Mouse (Mus musculus): ENCODE measurements at regions not wholly inside any gene's neighbourhood (a gene's known extent, or its start where the extent isn't known, plus 50 kb on each side); places are given as distances from the start of the nearest gene placed in this dataset.

GRCm38 (mm10) chr2:105454353-105454752 is 55.2 kb upstream of the Rcn1 start:
- intact Hi-C loops (cut with DNase I), result no loop called here

DNA sequence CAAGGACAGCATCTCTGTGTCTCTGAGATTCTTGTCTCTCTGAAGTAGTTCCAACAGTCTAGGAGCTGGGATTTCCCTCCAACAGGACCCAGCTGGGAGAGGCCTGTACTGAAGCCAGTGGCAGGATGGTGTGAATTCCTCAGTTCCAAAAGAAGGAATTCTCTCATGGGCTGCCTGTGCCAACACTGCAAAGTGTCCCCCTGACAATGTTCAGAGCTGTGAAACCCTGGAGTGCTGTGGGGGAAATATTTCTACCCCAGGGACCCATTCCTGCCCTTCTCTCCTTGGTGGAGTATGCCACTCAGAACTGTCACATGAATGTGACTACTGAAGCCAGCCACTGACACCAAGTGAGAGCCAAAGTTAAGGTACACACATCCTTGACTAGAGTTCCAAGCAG is 55.7 kb upstream of the Rcn1 start:
- intact Hi-C loops (cut with DNase I), result no loop called here

More at GRCm38 (mm10) chr2:105454353-105454752, 55.2 kb upstream of the Rcn1 start:
- DNase-seq (ENCODE audit: low spot score), result no peak

GRCm38 (mm10) chr2:105458643-105459042 is 59.5 kb upstream of the Rcn1 start:
- intact Hi-C loops (cut with DNase I), result no loop called here
- no peak for DNase-seq (ENCODE audit: low spot score)

More for the DNA sequence above, 55.7 kb upstream of the Rcn1 start:
- no peak for DNase-seq (ENCODE audit: low spot score)

GRCm38 (mm10) chr2:105459512-105459911 is 60.4 kb upstream of the Rcn1 start:
- intact Hi-C loops (cut with DNase I), result no loop called here

GRCm38 (mm10) chr2:105465630-105466029 is 66.5 kb upstream of the Rcn1 start:
- intact Hi-C loops (cut with DNase I), result loop anchor here (5.0 to 10.0 kb wide), 2 partner anchors 522 to 729 kb away; no protein-coding TSS in a partner anchor
- no peak for DNase-seq (ENCODE audit: low spot score)

More at GRCm38 (mm10) chr2:105459512-105459911, 60.4 kb upstream of the Rcn1 start:
- DNase-seq (ENCODE audit: low spot score), result no peak

GRCm38 (mm10) chr2:105468930-105469329 is 69.8 kb upstream of the Rcn1 start:
- DNase-seq (ENCODE audit: low spot score), result no peak
- intact Hi-C loops (cut with DNase I), result loop anchor here (5.0 to 10.0 kb wide), 2 partner anchors 518 to 726 kb away; no protein-coding TSS in a partner anchor

DNA sequence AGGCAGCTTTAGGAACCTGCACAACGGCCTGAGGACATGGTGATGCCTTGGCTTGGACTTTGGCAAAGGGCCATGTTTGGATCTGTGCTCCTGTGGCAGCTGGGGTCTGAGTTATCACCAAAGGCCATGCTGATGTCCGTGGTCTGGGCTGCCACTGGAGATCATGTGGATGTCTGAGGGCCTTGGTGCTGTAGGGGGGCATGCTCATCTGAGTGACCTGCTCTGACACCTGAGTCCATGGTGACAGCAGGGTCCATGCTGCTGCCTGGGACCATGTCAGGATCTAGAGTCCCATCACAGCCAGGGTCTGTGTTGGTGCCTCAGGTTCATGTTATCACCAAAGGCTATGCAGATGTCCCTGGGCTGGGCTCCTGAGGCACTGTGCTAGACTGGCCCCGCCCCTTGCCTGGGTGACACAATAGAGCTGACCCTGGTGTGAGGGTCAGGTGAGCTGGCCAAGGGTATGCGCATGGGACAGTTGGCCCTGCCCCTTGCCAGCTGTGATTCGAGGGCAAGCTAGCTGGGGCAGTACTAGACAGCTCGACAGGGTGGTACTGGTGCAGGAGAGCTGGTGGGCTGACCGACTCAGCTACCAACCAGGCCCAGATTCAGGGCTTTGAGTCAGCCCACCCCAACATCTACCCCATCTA is 77.0 kb upstream of the Rcn1 start:
- intact Hi-C loops (cut with DNase I), result loop anchor here (10.0 kb wide), 1 partner anchor 609 kb away; no protein-coding TSS in a partner anchor
- DNase-seq (ENCODE audit: low spot score), result no peak

- no peak for DNase-seq (ENCODE audit: low spot score)
- intact Hi-C loops (cut with DNase I), result no loop called here
Observed at GRCm38 (mm10) chr2:105481990-105482592, 83.0 kb upstream of the Rcn1 start.

- intact Hi-C loops (cut with DNase I), result no loop called here
- no peak for DNase-seq (ENCODE audit: low spot score)
Observed at GRCm38 (mm10) chr2:105484496-105484895, 85.4 kb upstream of the Rcn1 start.

- no peak for DNase-seq (ENCODE audit: low spot score)
- intact Hi-C loops (cut with DNase I), result no loop called here
Observed at GRCm38 (mm10) chr2:105485286-105485685, 86.2 kb upstream of the Rcn1 start.

GRCm38 (mm10) chr2:105495796-105496195 is 96.7 kb upstream of the Rcn1 start:
- no peak for DNase-seq (ENCODE audit: low spot score)
- intact Hi-C loops (cut with DNase I), result no loop called here

DNA sequence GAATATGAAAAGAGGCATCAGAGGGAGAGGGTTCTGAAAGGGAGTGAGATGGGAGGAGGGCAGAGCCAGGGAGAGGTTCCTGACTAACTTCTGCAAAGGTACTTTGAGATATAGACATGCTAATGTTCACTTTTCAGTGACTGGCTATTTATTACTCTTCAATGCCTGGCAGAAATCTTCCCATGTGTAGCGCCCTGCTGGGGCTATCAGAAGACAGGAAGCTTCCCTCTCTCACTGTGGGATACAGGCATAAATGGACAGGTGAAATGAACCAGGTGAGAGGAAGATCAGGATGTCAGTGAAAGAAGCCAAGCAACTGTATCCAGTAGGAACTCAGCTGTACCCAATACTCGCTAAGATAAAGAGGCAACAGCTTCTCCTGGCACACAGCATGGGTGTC is 105.1 kb upstream of the Rcn1 start:
- no peak for DNase-seq (ENCODE audit: low spot score)
- intact Hi-C loops (cut with DNase I), result no loop called here

- intact Hi-C loops (cut with DNase I), result no loop called here
- no peak for DNase-seq (ENCODE audit: low spot score)
Observed at GRCm38 (mm10) chr2:105505554-105505953, 106.4 kb upstream of the Rcn1 start.

DNA sequence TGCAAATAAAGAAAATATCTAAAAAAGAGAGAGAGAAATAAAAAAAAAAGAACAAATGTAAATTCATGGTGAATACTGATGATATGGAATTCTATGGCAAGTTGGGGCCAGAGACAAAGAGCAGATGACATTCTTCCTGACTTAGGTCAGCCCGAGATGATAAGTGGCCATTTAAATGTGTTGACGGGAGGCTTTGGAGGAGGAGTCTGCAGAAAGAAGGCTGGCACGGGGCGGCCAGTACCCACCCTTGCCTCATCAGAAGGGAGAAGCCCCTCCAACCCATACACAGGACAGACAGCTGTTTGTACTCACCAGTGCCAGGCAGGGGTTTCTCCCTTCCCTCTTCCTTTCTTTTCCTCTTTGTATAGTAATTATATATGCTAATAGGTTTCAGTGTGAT is 108.0 kb upstream of the Rcn1 start:
- DNase-seq (ENCODE audit: low spot score), result no peak
- intact Hi-C loops (cut with DNase I), result no loop called here

GRCm38 (mm10) chr2:105510816-105511215 is 111.7 kb upstream of the Rcn1 start:
- no peak for DNase-seq (ENCODE audit: low spot score)
- intact Hi-C loops (cut with DNase I), result no loop called here

- intact Hi-C loops (cut with DNase I), result no loop called here
- no peak for DNase-seq (ENCODE audit: low spot score)
Observed at GRCm38 (mm10) chr2:105511690-105512089, 112.6 kb upstream of the Rcn1 start.

- intact Hi-C loops (cut with DNase I), result no loop called here
- DNase-seq (ENCODE audit: low spot score), result no peak
Observed at GRCm38 (mm10) chr2:105514226-105514625, 115.1 kb upstream of the Rcn1 start.

- DNase-seq (ENCODE audit: low spot score), result no peak
- intact Hi-C loops (cut with DNase I), result no loop called here
Observed at GRCm38 (mm10) chr2:105514881-105515280, 115.8 kb upstream of the Rcn1 start.

DNA sequence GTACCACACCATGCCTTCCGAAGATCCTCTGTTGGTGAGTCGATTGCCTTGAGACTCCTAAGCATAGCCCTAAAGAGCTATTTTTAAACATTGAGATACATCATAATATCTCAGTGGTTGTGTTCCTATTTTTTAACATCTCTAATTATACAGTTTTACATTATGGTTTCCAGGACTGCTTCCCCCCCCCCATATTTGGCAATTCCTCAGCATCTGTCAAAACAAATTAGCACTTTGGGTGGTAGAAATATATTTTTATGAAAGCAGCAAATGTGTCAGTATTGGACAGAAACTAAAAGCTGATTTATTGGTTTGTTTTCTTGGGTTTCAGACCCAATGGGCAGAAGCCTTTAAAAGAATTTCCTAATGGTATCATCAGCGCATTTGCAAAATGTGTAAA is 116.2 kb upstream of the Rcn1 start:
- no peak for DNase-seq (ENCODE audit: low spot score)
- intact Hi-C loops (cut with DNase I), result no loop called here

GRCm38 (mm10) chr2:105516267-105517133 is 117.4 kb upstream of the Rcn1 start:
- DNase-seq (ENCODE audit: low spot score), result no peak
- intact Hi-C loops (cut with DNase I), result no loop called here

DNA sequence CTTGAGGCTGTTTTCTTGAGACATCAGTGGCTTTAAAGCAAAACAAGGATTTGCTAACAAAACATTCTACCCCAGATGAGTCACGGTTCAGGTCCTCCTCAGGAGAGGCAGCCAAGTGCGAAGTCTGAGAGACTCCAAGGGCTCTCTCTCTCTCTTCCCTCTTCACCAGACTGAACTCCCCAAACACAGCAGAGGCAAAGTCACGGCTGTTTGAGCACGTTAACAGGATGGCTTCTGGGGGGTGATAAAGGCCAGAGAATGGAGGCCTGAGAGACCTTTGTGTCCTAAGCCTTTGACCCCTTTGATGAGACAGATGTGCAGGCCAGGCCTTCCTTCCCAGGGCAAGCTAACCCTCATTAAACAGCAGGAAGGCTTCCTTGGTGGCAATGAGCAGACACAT is 122.7 kb upstream of the Rcn1 start:
- no peak for DNase-seq (ENCODE audit: low spot score)
- intact Hi-C loops (cut with DNase I), result loop anchor here (5.0 kb wide), 1 partner anchor 560 kb away; no protein-coding TSS in a partner anchor
